Mouse (Mus musculus) heart, adult 18-20 months (tissue): ENCODE results near the gene Tnp1. TPM values are rescaled to one million over a fixed set of nuclear protein-coding genes. Genes with fewer than 3 reads are reported as not detected.
A peak's percentile ranks its signal among the peaks of the same experiment; 100 is the strongest.

ENCODE experiments used
- DNase-seq, 2 experiments: peaks; one replicate each; pipeline ENCODE4 v3.0.0; 2021 to 2022; ENCODE audit warnings: mixed read lengths in 1 of 2
- long read RNA-seq, 2 experiments: library from polyadenylated mRNA; stranded (forward); transcript quantifications; one replicate each; pipeline ENCODE4 v2.0.0; 2021
- total RNA-seq, 2 experiments: library from RNA; stranded (reverse); gene quantifications; 2 replicates each; pipeline ENCODE4 v1.2.3; 2021

The Tnp1 gene
- not detected for total RNA-seq
- long read RNA-seq, experiment 1 = 0 reads
- long read RNA-seq, experiment 2 = 0 reads

DNA sequence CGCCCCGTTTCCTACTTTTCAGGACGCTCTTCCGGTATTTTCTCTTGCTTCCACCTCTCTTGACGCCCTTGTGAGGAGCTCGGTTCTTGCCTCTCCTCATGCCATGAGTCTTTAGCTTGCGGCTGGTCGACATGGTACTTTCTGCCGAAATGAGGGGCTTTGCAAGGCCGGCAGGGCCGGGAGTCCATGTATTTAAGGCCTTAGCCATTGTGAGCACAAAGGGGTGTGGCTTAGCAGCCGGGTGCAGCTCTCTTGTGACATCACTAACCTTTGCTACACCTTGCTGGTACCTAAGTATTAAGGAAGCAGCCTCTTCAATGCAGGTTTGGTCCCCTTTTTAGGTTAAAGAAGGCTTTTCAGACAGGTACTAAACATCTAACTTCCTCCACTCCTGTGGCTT, at the start of gene Tnp1:
TSS of gene Tnp1 (minus strand) at position 179 of the 400 bp plus-strand sequence.
- DNase-seq = no peak

DNA sequence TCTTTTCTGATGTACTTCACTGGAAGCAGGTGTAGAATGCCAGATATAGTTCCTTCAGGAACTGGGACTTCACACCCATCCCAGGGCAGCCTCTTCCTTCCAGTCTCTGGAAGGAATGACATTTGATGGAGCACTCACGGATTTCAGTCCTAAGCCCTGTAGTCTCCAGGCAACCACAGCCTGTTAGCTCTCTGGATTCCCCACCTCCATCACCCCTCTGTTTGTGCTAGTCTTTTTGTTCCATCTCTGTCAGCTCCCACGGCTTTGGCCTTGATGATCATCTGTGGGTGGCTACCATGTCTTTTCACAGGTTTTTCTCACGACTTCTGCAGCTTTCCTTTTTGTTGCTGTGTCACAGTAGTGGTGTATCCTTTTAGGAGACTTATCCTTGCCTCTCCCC, 48.6 kb upstream of the Tnp1 start:
- no peak for DNase-seq

DNA sequence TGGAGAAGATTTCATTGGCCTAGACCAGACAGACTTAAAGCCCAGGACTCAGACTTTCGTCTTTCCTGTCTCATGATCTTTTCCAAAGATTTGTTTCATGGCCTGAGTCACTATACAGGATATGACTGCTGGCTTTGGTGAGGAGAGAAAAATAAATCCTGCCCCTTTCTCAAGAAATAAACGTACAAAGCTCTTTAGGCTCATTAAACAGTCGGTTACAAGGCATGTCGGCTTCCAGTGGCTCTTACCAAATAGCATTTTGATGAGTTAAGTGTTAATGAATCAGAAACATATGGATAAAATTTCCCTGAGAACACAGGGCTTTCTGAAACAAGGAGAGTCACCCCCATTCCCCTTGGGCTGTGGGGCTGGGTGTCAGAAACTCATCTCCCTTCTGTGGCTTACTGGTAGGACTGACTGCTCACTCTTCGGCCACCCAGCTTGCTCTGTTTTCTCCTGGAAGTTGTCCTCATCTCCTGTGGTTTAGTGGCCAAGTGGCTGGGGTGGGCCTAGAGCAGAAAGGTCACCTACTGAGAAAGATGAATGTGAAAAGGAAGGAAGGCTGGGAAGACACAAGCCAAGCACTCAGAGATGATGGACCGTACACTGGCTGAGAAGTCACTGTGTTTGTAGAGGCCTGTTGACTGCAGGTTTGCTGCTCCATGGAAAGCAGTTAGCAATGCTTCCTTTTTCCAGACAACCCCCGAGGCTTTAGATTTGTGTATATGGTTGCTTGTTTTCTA, 46.0 kb upstream of the Tnp1 start:
- DNase-seq = no peak

- no peak for DNase-seq
These were observed 44.6 kb upstream of the Tnp1 start for GRCm38 (mm10) chr1:73060271-73060670.

DNA sequence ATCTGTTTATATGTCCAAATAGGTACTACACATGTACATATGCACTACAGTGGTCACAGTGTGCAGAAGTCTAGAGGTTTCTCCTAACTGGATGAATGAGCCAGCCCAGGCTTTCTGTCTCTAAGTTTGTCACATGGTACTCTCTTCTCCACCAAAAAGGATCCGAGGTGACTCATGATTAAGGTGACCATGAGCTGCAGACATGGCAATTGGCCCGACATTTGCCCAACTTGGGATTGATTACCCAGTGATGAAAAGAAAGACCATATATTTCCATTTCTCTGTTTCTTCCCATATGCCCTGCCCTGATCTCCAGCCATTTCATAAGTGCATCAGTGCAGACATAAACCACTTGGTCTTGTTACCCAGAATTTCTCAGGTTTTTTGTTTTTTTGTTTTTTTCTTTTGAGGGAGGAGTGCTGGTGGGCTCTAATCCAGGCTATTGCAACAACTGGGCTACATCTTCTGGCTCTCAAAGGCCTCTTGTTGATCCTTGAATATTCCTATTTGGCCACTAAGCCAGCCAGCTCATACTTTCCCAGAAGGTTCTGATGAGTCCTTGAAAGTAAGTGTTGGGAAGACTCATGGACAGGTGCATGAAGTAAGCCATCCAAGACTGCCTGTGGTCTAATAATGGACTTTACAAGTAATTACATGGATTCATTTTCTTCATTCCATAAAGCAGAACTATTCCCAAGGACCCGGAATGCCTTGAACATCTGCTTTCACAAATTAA, 40.7 kb upstream of the Tnp1 start:
- DNase-seq = no peak

DNA sequence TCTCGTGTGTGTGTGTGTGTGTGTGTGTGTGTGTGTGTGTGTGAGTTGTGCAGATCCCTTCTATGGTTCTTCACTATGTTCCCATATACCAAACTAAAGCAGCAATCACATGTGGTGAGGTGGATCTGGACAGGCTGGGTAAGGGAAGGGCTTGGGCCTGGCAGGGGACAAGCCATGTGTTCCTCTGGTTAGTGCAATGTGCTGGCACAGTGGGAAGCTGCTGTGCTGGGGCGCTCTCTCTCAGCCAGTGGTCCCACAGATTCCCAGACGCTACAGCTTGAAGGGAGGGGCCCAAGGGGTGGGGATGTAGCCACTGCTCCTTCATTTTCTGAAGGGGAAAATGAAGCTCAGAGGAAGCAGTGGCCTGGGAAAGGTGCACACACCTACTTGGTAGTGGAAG, 40.1 kb upstream of the Tnp1 start:
- no peak for DNase-seq

DNA sequence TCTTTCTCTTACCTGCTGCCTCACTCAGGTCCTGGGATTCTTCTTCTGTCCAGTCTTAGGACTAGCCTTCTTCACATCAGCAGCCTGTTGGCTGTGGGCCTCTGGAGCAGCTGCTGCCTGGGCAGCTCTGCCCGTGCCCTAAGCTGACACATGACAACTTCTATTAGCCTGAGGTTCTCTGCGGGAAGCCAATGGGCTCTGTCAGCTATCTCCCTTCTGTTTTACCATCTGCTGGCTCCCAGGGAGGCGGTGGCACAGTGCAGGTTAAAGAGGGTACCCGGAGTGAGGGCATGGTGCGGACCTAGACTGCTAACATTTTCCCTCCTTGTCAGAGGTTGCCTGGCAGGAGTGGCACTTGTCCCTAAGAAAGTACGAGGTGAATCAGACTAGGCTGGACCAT, 39.5 kb upstream of the Tnp1 start:
- no peak for DNase-seq

DNA sequence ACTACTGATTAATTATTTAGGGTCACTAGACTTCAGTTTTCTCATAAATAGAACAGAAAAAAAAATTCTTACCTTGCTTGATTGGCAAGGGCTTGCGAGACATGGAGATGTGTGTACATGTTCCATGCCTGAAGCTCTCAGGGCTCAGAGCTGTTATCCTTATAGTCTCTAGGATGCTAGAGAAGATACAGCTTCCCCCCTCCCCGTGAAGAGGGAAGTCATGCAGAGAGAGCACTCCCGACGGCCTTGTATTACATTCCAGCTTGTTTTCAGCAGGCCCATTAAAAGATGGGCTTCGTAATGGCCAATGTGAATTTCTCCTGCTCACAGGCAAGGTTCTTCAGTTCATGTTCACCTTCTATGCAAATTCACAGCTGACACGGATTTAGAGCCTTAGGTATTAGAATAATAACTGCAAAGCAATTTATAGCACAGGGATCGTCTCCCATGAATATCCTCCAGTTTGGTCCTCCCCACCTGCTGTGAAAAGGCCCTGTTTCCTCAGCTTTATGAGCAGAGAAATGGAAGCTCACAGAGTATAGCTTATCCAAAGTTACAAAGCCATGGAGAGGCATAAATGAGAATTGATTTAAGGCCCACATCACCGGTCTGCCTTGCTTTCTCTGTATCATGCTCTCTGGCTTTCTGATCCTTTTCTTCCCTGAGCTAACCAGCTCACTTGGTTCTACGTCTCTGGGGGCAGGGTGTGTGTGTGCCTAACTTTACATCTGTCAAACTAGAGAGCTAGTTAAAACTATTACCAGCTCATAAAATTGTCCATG, 38.0 kb upstream of the Tnp1 start:
- DNase-seq = no peak

DNA sequence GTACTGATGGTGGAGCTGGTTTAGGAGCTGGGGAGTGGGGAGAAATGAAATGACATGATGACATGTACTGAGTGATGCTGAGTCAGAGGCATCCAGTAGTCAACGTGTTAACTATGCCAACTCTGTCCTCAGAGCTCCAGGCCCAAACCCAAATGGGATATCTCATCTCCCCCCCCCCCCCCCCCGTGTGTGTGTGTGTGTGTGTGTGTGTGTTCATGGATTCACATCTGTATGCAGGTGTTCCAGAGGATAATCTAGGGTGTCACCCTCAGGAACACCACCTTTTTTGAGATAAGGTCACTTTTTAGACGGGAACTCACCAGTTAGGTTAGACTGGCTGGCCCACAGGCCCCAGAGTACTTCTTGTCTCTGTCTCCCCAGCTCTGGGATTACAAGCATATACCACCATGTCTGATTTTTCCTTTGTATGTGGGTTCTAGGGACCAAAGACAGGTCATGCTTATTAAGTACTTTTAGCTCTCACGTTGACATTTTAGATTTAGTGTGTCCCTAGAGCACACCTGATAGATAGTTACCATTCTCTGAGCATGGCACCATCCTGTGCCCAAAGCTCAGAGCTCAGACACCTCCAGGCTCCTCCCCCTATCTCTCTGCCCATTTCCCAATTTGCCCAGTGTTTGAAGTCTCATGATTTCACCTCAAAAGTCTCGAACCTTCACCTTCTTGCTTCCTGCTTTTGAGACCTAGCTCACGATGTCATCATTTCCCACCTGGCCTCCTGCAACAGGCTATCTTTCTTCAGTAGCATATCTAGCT, 31.4 kb upstream of the Tnp1 start:
- DNase-seq = no peak

GRCm38 (mm10) chr1:73045948-73046685, 30.4 kb upstream of the Tnp1 start:
- DNase-seq = no peak

- peak; percentile 60 to 64 for DNase-seq
These were observed 28.0 kb upstream of the Tnp1 start for GRCm38 (mm10) chr1:73043671-73044070.

- DNase-seq = no peak
These were observed 25.1 kb upstream of the Tnp1 start for GRCm38 (mm10) chr1:73040691-73041425.

GRCm38 (mm10) chr1:73038532-73038931, 22.8 kb upstream of the Tnp1 start:
- peak in 1 of 2 experiments; percentile 9 for DNase-seq

DNA sequence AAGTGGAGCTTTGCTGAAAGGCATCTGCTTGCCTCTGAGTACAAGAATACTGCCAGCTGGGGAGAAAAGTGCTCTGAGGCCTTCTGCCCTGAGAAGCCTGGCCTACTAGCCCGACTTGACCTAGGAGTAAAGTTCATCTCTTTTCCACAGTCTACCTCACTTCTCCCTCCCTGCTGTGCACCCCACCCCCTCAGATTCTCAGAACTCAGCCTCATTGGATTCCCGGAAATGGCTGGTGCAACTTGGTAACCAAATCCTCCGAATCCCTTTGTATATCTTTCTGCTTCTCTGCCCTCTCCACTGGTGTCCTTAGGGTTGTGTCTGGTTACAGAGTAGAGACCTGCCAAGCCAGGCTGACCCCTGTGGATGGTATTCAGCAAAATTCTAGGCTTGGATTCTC, 20.8 kb upstream of the Tnp1 start:
- no peak for DNase-seq

- DNase-seq = no peak
These were observed 20.0 kb upstream of the Tnp1 start for GRCm38 (mm10) chr1:73035726-73036125.

DNA sequence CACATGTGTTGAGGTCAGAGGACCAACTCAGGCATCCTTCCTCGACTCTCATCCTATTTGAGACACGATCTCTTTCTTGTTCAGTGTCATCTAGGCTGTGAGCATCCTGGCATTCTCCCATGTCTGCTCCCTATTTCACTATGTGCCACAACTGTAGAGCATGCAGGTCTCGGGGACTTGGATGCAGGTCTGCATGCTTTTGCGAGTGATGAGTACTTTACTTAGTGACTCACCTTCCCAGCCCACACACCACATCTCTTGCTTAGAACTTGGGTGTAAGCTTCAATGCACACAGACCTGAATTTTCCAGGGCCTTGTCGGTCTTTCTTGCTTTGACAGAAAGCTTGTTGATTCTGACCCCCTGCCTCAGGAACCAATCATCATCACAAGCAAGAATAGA, 16.8 kb upstream of the Tnp1 start:
- DNase-seq = no peak

GRCm38 (mm10) chr1:73028741-73029140, 13.0 kb upstream of the Tnp1 start:
- DNase-seq = no peak

GRCm38 (mm10) chr1:73027381-73027780, 11.7 kb upstream of the Tnp1 start:
- no peak for DNase-seq

GRCm38 (mm10) chr1:73026786-73027299, 11.1 kb upstream of the Tnp1 start:
- no peak for DNase-seq

DNA sequence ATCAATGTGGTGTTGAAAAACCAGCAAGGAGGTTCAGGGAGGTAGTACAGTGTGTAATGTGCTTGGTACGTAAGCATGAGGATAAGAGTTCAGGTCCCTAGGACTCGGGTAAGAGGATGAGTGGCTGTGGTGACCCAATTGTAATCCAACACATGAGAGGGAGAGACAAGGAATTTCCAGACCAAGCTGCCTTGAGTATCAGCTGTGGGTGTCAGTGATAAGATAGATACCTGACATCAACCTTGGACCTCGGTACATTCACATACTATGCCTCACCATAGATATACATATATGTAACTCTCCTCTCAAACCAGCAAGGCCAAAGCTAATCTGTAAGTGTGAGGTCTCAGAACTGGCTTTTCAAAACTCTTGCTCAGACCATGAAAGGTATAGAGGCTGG, 10.4 kb upstream of the Tnp1 start:
- DNase-seq = no peak
